Mouse (Mus musculus): Measurements from ENCODE around the gene Mfsd2a. TPM values are rescaled to one million over a fixed set of nuclear protein-coding genes. Genes with fewer than 3 reads are reported as not detected.
A peak's percentile ranks its signal among the peaks of the same experiment; 100 is the strongest.

Mfsd2a gene
- polyA plus RNA-seq, 1 experiment from 2014 or later = 0.42 TPM

DNA sequence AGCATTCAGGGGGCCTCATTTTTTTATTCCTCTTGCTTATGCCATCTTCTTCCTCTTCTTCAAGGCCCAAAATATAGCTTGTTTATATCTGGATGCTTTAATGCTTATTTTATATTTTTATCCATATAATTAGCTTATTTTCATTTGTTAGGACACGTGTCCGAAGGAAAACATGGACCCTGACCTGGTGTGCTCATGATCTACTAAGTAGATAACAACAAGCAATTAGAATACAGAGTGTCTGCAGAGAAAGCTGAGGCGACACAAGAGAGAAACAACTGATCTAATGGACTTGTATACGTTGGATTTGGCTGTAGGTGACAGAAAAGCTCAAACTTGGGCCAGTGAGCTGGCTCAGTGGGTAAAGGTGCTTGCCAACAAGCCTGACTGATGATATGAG lies 15.9 kb upstream of the Mfsd2a start:
- no peak overlapping the region for H3K9ac ChIP-seq (ENCODE audit: low read length)
- no peaks in the 10 kb centered on the region; the same call in 1 of the 2 replicates for H3K27me3 ChIP-seq (ENCODE audit: control insufficient read depth, insufficient read depth, low read length)
- ATAC-seq (ENCODE audit: insufficient number of reproducible peaks, insufficient read depth, low FRiP score, low read depth) = no peak
- WGBS = 71% methylated on average over 4 of the region's 4 CpGs
- no peaks in the 10 kb centered on the region for H3K9me3 ChIP-seq (ENCODE audit: control insufficient read depth, low read length)
- H3K4me3 ChIP-seq (ENCODE audit: control insufficient read depth in 1 of 2, insufficient read depth in 1 of 2, low read depth in 1 of 2, low read length in 2 of 2) = no peak overlapping the region
- no peak overlapping the region for H3K4me2 ChIP-seq (ENCODE audit: low read length)
- peaks cover 5 to 7% of the 10 kb centered on the region in 2 experiments for H3K4me1 ChIP-seq (ENCODE audit: control insufficient read depth in 2 of 2, insufficient read depth in 2 of 2, low read length in 2 of 2)
- no peaks in the 10 kb centered on the region for H3K36me3 ChIP-seq (ENCODE audit: control insufficient read depth, insufficient read depth, low read length)
- no peak overlapping the region for H3K27ac ChIP-seq (replicated peaks in 1 of 2; ENCODE audit: control insufficient read depth in 1 of 2, insufficient read depth in 1 of 2, low read depth in 2 of 2, low read length in 2 of 2)

DNA sequence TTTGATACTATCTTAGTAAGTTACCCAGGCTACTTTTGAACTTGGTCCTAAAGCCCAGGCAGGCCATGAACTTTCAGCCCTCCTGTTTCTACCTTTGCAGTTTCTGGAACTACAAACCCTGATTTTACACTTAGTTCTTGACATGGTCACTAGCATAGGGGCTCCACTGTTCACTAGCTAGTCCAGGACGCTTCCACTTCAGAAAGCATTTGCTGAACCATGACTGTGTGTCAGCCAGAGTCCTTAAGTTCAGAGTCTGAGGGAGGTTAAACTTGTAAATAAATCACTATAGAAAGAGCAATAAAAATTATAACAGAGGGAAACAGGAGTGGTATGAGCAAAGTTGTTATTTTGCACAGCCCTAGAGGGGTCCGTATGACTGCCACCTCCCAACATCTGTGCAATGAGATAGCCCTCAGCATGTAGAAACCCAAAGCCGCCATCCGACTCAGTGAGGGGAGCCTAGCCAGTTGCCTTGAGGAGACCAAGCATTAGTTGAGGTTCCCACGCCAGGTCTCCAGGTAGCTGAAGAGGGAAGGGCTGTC lies 14.1 kb upstream of the Mfsd2a start:
- no peak overlapping the region for H3K27ac ChIP-seq (replicated peaks in 1 of 2; ENCODE audit: control insufficient read depth in 1 of 2, insufficient read depth in 1 of 2, low read depth in 2 of 2, low read length in 2 of 2)
- 80% methylated on average over 5 of the region's 5 CpGs for WGBS
- no peak for ATAC-seq (ENCODE audit: insufficient number of reproducible peaks, insufficient read depth, low FRiP score, low read depth)

DNA sequence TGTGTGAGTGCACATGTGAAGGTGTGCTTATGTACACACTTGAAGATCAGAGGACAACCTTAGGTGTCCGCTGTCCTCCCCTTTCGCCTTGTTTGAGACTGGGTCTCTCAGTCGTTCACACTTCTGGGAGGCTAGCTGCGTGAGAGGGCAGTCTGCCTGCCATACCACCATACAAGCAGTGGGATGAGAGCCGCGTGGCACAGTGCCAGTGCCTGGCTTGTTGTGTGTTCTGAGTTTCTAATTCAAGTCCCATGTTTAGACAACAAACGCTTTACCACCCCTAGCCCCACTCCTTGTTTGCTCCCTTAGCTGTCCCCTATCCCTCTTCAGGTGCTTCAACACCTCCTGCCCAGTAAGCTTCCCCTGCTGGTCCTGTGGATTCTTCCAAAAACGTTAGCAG lies 11.1 kb upstream of the Mfsd2a start:
- no peaks in the 10 kb centered on the region for H3K36me3 ChIP-seq (ENCODE audit: control insufficient read depth, insufficient read depth, low read length)
- no peaks in the 10 kb centered on the region for H3K9me3 ChIP-seq (ENCODE audit: control insufficient read depth, low read length)
- no peak overlapping the region for H3K4me2 ChIP-seq (ENCODE audit: low read length)
- no peak overlapping the region for H3K4me3 ChIP-seq (ENCODE audit: control insufficient read depth in 1 of 2, insufficient read depth in 1 of 2, low read depth in 1 of 2, low read length in 2 of 2)
- H3K4me1 ChIP-seq (ENCODE audit: control insufficient read depth in 2 of 2, insufficient read depth in 2 of 2, low read length in 2 of 2) = no peaks in the 10 kb centered on the region
- no peak overlapping the region for H3K27ac ChIP-seq (replicated peaks in 1 of 2; ENCODE audit: control insufficient read depth in 1 of 2, insufficient read depth in 1 of 2, low read depth in 2 of 2, low read length in 2 of 2)
- H3K27me3 ChIP-seq (ENCODE audit: control insufficient read depth, insufficient read depth, low read length) = no peaks in the 10 kb centered on the region; the same call in 1 of the 2 replicates
- WGBS = 54% methylated on average over 8 of the region's 8 CpGs
- no peak for ATAC-seq (ENCODE audit: insufficient number of reproducible peaks, insufficient read depth, low FRiP score, low read depth)
- H3K9ac ChIP-seq (ENCODE audit: low read length) = no peak overlapping the region

More for the DNA sequence above, 14.1 kb upstream of the Mfsd2a start:
- H3K36me3 ChIP-seq (ENCODE audit: control insufficient read depth, insufficient read depth, low read length) = no peaks in the 10 kb centered on the region
- no peaks in the 10 kb centered on the region for H3K9me3 ChIP-seq (ENCODE audit: control insufficient read depth, low read length)
- no peak overlapping the region for H3K9ac ChIP-seq (ENCODE audit: low read length)
- no peak overlapping the region for H3K4me3 ChIP-seq (ENCODE audit: control insufficient read depth in 1 of 2, insufficient read depth in 1 of 2, low read depth in 1 of 2, low read length in 2 of 2)
- no peaks in the 10 kb centered on the region; the same call in 1 of the 2 replicates for H3K27me3 ChIP-seq (ENCODE audit: control insufficient read depth, insufficient read depth, low read length)
- H3K4me2 ChIP-seq (ENCODE audit: low read length) = no peak overlapping the region
- H3K4me1 ChIP-seq (ENCODE audit: control insufficient read depth in 2 of 2, insufficient read depth in 2 of 2, low read length in 2 of 2) = no peaks in the 10 kb centered on the region

DNA sequence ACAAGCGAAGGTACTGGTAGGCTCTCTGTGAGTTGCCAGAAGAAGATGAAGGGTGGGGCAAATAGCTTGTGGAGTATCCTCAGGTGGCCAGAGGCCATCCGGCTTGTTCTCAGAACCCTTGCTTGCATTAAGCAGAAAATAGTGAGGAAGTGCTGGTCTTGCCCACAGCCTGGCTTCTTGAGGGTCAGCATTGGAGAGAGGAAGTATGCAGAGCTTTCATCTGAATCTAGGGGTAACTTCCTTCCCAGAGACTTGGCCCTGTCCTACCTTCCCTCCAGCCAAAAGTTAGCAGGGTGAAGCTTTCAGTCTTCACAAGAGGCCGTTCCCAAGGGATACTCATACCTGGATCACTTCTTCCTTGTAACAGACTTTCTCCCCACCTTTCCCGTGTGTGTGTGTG lies 10.7 kb upstream of the Mfsd2a start:
- H3K9me3 ChIP-seq (ENCODE audit: control insufficient read depth, low read length) = no peaks in the 10 kb centered on the region
- H3K4me3 ChIP-seq (ENCODE audit: control insufficient read depth in 1 of 2, insufficient read depth in 1 of 2, low read depth in 1 of 2, low read length in 2 of 2) = no peak overlapping the region
- H3K36me3 ChIP-seq (ENCODE audit: control insufficient read depth, insufficient read depth, low read length) = no peaks in the 10 kb centered on the region
- no peak overlapping the region for H3K27ac ChIP-seq (replicated peaks in 1 of 2; ENCODE audit: control insufficient read depth in 1 of 2, insufficient read depth in 1 of 2, low read depth in 2 of 2, low read length in 2 of 2)
- no peaks in the 10 kb centered on the region; the same call in 1 of the 2 replicates for H3K27me3 ChIP-seq (ENCODE audit: control insufficient read depth, insufficient read depth, low read length)
- 69% methylated on average over 4 of the region's 4 CpGs for WGBS
- no peak overlapping the region for H3K4me2 ChIP-seq (ENCODE audit: low read length)
- no peak overlapping the region for H3K9ac ChIP-seq (ENCODE audit: low read length)
- ATAC-seq (ENCODE audit: insufficient number of reproducible peaks, insufficient read depth, low FRiP score, low read depth) = no peak
- H3K4me1 ChIP-seq (ENCODE audit: control insufficient read depth in 2 of 2, insufficient read depth in 2 of 2, low read length in 2 of 2) = no peaks in the 10 kb centered on the region

DNA sequence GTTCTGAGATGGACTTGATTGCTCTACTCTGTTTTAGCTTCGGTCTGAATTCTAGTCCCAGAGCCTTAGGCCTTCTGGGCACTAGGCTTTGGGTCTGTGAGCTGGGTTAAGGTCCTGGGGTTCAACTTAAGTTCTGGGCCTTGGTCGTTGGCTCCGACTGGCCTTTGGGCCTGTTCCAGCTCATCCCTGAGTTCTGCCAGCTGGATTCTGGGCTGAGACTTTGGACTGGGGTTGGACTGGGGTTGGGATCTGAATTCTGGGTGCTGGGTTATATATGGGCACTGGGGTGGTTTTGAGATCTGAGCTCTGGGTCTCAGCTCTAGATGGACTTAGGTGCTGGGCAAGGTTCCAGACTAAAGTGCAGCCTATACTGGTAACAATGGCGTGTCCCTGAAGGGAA lies 10.2 kb upstream of the Mfsd2a start:
- no peaks in the 10 kb centered on the region for H3K36me3 ChIP-seq (ENCODE audit: control insufficient read depth, insufficient read depth, low read length)
- ATAC-seq (ENCODE audit: insufficient number of reproducible peaks, insufficient read depth, low FRiP score, low read depth) = no peak
- H3K9ac ChIP-seq (ENCODE audit: low read length) = no peak overlapping the region
- H3K27ac ChIP-seq (replicated peaks in 1 of 2; ENCODE audit: control insufficient read depth in 1 of 2, insufficient read depth in 1 of 2, low read depth in 2 of 2, low read length in 2 of 2) = no peak overlapping the region
- no peaks in the 10 kb centered on the region; the same call in 1 of the 2 replicates for H3K27me3 ChIP-seq (ENCODE audit: control insufficient read depth, insufficient read depth, low read length)
- no peak overlapping the region for H3K4me3 ChIP-seq (ENCODE audit: control insufficient read depth in 1 of 2, insufficient read depth in 1 of 2, low read depth in 1 of 2, low read length in 2 of 2)
- 80% methylated on average over 4 of the region's 4 CpGs for WGBS
- H3K9me3 ChIP-seq (ENCODE audit: control insufficient read depth, low read length) = no peaks in the 10 kb centered on the region
- H3K4me2 ChIP-seq (ENCODE audit: low read length) = no peak overlapping the region
- H3K4me1 ChIP-seq (ENCODE audit: control insufficient read depth in 2 of 2, insufficient read depth in 2 of 2, low read length in 2 of 2) = no peaks in the 10 kb centered on the region

DNA sequence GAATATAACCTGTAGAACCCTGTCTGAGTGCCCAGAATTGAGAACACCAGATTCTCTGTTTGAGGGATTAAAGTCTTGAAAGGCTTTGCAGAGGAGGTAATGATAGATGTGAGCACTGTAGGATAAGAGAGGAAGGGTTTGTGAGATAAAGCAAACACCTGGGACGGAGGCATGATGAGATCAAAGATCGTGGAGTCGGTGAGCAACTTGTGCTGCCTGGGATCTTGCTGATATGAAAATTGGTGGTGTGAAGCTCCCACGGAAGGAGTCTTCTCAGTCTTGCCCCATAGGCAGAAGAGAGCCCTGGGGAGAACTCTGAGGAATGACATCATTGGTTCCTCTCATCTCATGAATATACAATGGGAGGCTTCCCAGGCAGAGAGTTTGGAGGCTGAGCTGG lies 7.1 kb upstream of the Mfsd2a start:
- Histone ChIP-seq H3K27ac (replicated peaks in 1 of 2; ENCODE audit: control insufficient read depth in 1 of 2, insufficient read depth in 1 of 2, low read depth in 2 of 2, low read length in 2 of 2) (no peak overlapping the region), H3K4me2 (ENCODE audit: low read length) (no peak overlapping the region), H3K4me3 (ENCODE audit: control insufficient read depth in 1 of 2, insufficient read depth in 1 of 2, low read depth in 1 of 2, low read length in 2 of 2) (no peak overlapping the region), H3K9me3 (ENCODE audit: control insufficient read depth, low read length) (no peaks in the 10 kb centered on the region), H3K9ac (ENCODE audit: low read length) (no peak overlapping the region), H3K27me3 (ENCODE audit: control insufficient read depth, insufficient read depth, low read length) (peaks cover 6% of the 10 kb centered on the region), H3K4me1 (ENCODE audit: control insufficient read depth in 2 of 2, insufficient read depth in 2 of 2, low read length in 2 of 2) (peaks cover under 1 to 1% of the 10 kb centered on the region in 2 experiments; a peak in 2 of 4 replicates), H3K36me3 (ENCODE audit: control insufficient read depth, insufficient read depth, low read length) (no peaks in the 10 kb centered on the region)
- 46% methylated on average over 4 of the region's 4 CpGs for WGBS
- ATAC-seq (ENCODE audit: insufficient number of reproducible peaks, insufficient read depth, low FRiP score, low read depth) = no peak

DNA sequence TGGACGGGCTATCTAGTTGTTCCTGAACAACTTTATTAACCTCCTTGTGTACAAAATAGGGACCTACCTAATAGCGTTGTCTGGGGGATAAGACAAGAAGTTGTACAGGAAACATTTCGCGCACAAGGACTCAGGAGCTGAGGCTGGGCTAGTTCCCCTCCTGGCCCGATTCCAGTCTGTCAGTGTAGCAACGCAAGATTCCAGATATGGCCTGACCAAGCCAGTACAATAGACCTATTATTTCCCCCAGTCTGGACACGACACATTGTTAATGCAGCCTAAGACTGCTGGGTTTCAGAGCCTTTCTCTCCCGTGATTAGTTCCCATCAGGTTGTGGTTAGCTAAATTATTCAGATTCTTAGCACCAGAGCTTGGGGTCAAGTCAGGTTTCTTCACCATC lies 1.8 kb upstream of the Mfsd2a start:
- Histone ChIP-seq H3K27me3 (ENCODE audit: control insufficient read depth, insufficient read depth, low read length) (peaks cover 36% of the 10 kb centered on the region), H3K4me1 (ENCODE audit: control insufficient read depth in 2 of 2, insufficient read depth in 2 of 2, low read length in 2 of 2) (peaks cover 15 to 27% of the 10 kb centered on the region in 2 experiments), H3K9me3 (ENCODE audit: control insufficient read depth, low read length) (no peaks in the 10 kb centered on the region), H3K9ac (ENCODE audit: low read length) (no peak overlapping the region), H3K4me2 (ENCODE audit: low read length) (no peak overlapping the region), H3K4me3 (ENCODE audit: control insufficient read depth in 1 of 2, insufficient read depth in 1 of 2, low read depth in 1 of 2, low read length in 2 of 2) (no peak overlapping the region), H3K36me3 (ENCODE audit: control insufficient read depth, insufficient read depth, low read length) (no peaks in the 10 kb centered on the region), H3K27ac (replicated peaks in 1 of 2; ENCODE audit: control insufficient read depth in 1 of 2, insufficient read depth in 1 of 2, low read depth in 2 of 2, low read length in 2 of 2) (peak overlapping the region in 1 of 2 experiments; percentile 30; a peak in 1 of 4 replicates)
- ATAC-seq (ENCODE audit: insufficient number of reproducible peaks, insufficient read depth, low FRiP score, low read depth) = no peak
- 28% methylated on average over 8 of the region's 8 CpGs for WGBS

DNA sequence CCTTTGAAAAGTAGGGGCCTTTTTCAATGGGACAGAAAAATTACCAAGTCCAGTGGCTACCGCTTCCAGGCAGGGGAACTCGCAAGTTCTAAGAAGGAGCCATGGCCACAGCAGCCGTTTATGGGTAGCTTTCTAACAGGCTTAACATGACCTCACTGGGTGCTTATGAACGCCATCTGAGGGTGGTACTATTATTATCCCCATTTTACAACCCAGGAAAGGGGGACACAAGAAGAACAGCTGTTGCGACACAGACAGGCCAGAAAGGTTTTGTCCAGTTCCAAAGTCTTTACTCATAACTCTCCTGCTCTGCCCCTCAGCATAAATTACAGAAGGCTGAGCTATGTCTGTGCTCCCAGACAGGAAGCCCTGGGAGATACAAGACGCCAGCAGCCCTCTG lies 601 bp upstream of the Mfsd2a start:
- WGBS = 35% methylated on average over 6 of the region's 6 CpGs
- peak overlapping the region in 1 of 2 experiments; percentile 53; a peak in 2 of 4 replicates for H3K4me3 ChIP-seq (ENCODE audit: control insufficient read depth in 1 of 2, insufficient read depth in 1 of 2, low read depth in 1 of 2, low read length in 2 of 2)
- ATAC-seq (ENCODE audit: insufficient number of reproducible peaks, insufficient read depth, low FRiP score, low read depth) = no peak

More for the DNA sequence above, 601 bp upstream of the Mfsd2a start:
- Histone ChIP-seq H3K27me3 (ENCODE audit: control insufficient read depth, insufficient read depth, low read length) (peaks cover 37% of the 10 kb centered on the region), H3K4me2 (ENCODE audit: low read length) (peak overlapping the region; percentile 98), H3K36me3 (ENCODE audit: control insufficient read depth, insufficient read depth, low read length) (no peaks in the 10 kb centered on the region), H3K4me1 (ENCODE audit: control insufficient read depth in 2 of 2, insufficient read depth in 2 of 2, low read length in 2 of 2) (peaks cover 15 to 27% of the 10 kb centered on the region in 2 experiments), H3K27ac (replicated peaks in 1 of 2; ENCODE audit: control insufficient read depth in 1 of 2, insufficient read depth in 1 of 2, low read depth in 2 of 2, low read length in 2 of 2) (no peak overlapping the region), H3K9me3 (ENCODE audit: control insufficient read depth, low read length) (no peaks in the 10 kb centered on the region), H3K9ac (ENCODE audit: low read length) (no peak overlapping the region)
